Mouse (Mus musculus) olfactory bulb, adult 2 months (tissue): ENCODE measurements around the gene Rbm38.

Source experiments
- CTCF ChIP-seq: fragments of 200-500 bp; IDR thresholded peaks from 2 replicates; pipeline ENCODE4 v1.5.1; 2012; ENCODE audit warnings: low read depth, mild to moderate bottlenecking, low read length, moderate library complexity; ENCODE audit not compliant: insufficient read depth
- POLR2A ChIP-seq: fragments of 200-500 bp; IDR thresholded peaks from 2 replicates; pipeline ENCODE4 v1.6.1; 2012; ENCODE audit warnings: mild to moderate bottlenecking, low read depth, low read length, moderate library complexity; ENCODE audit not compliant: insufficient read depth

DNA sequence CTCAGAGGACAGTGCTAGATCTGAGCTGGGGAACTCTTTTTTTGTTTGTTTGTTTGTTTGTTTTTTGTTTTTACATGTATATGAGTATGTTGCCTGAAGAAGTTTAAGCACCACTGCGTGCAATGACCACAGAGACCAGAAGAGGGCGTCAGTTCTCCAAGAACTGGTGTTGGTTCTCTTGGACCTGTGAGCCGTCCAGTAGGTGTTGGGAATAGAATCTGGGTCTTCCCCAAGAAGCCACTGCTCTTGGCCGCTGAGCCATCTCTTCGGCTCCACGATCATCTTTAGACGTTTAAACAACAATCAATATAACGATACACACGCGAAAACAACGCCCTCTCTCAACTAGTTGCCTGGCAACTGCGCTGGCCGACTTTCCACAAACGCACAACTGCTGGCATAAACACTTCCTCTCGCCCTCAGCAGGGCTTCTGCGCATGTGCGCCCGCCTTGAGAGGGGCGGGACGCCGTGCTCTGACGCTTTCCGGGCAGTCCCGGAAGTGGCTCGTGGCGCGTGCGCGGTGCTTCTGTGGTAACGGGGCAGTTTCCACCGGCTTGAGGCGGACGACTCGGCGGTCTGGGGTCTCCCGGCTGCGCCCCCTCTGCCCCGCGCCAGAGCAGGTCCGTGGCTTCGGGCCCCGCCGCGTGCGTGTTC lies 20.5 kb upstream of the Rbm38 start, which contains the start of gene Rae1:
- peak; percentile 62; the same call in 1 of the 2 replicates for TF ChIP-seq POLR2A
- TF ChIP-seq CTCF = peak; percentile 95
